Mouse (Mus musculus) ES-Bruce4 (cell line): ENCODE results near the gene Tacr3.

ENCODE experiments used
- CTCF ChIP-seq: IDR thresholded peaks from one replicate; pipeline ENCODE4 v1.8.1; 2011; ENCODE audit warnings: low read depth, low read length
- EP300 ChIP-seq: IDR thresholded peaks from 2 replicates; pipeline ENCODE4 v1.6.1; 2011; ENCODE audit warnings: low read depth, low read length; ENCODE audit not compliant: insufficient read depth
- POLR2A ChIP-seq: IDR thresholded peaks from one replicate; pipeline ENCODE4 v1.8.1; 2011; ENCODE audit warnings: low read length; ENCODE audit not compliant: insufficient read depth

- TF ChIP-seq CTCF, result no peak
- no peak for TF ChIP-seq POLR2A
- TF ChIP-seq EP300, result no peak
Observed at GRCm38 (mm10) chr3:134908890-134909289, 80.1 kb downstream of the Tacr3 start.
